Mouse (Mus musculus): ENCODE measurements around the gene Cmtm8. TPM values are rescaled to one million over a fixed set of nuclear protein-coding genes. Genes with fewer than 3 reads are reported as not detected.

Cmtm8 gene
- total and polyA plus RNA-seq, 3 experiments, result 1.9 to 7.9 TPM; not detected in 1

DNA sequence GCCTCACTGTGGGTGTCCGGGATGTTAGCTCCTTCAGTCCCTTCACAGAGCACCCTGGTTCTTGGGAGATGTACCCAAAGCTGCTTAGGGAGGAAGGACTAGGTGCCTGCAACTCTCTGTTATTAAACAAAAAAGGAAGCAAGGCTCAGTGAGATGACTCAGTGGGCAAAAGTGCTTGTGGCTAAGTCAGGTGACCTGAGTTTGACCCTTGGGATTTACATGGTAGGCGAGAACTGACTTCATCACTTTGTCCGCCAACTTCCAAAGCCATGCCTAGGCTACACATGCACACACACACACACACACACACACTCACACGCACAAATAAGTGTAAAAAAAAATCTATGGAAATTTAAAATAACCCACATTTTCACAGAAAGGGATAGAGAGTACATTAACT, 32.0 kb downstream of the Cmtm8 start:
- no peaks in the 10 kb centered on the region for H3K79me2 ChIP-seq (ENCODE audit: control insufficient read depth, insufficient read depth, low read length, poor library complexity)
- H3K9me3 ChIP-seq (replicated peaks; ENCODE audit: insufficient read depth, low read length), result no peaks in the 10 kb centered on the region
- H3K36me3 ChIP-seq (ENCODE audit: control insufficient read depth in 1 of 2, insufficient read depth in 2 of 2, low read length in 2 of 2), result peaks cover 0 to 1% of the 10 kb centered on the region in 2 experiments; a peak in 1 of 4 replicates
- DNase-seq (ENCODE audit: low read depth, low spot score), result no peak
- TF ChIP-seq MAFK (IDR thresholded peaks at IDR 0.05; ENCODE audit: borderline replicate concordance, low read depth, low read length) (no peak), TCF12 (IDR thresholded peaks at IDR 0.05; ENCODE audit: low read depth, low read length) (no peak), MEF2A (IDR thresholded peaks at IDR 0.05; ENCODE audit: extremely low read depth, insufficient replicate concordance, low read depth, low read length, poor library complexity, severe bottlenecking) (no peak), UBTF (IDR thresholded peaks at IDR 0.05; ENCODE audit: borderline replicate concordance, insufficient read depth, low read depth, low read length) (no peak), ZMIZ1 (IDR thresholded peaks at IDR 0.05; ENCODE audit: low read depth, low read length) (no peak), CHD1 (IDR thresholded peaks at IDR 0.05; ENCODE audit: low read depth, low read length) (no peak), MAZ (IDR thresholded peaks at IDR 0.05; ENCODE audit: low read depth, low read length) (no peak), KAT2A (conservative IDR thresholded peaks at IDR 0.05; ENCODE audit: low read depth, low read length) (no peak), JUND (IDR thresholded peaks at IDR 0.05; ENCODE audit: low read depth, low read length) (no peak), BHLHE40 (IDR thresholded peaks at IDR 0.05; ENCODE audit: borderline replicate concordance, low read depth, low read length) (no peak), RCOR1 (IDR thresholded peaks at IDR 0.05; ENCODE audit: low read depth, low read length) (no peak), ETS1 (IDR thresholded peaks at IDR 0.05; ENCODE audit: low read depth, low read length) (no peak)
- H3K4me3 ChIP-seq (ENCODE audit: control insufficient read depth in 1 of 2, insufficient read depth in 1 of 2, low read depth in 2 of 2, low read length in 2 of 2), result no peak overlapping the region
- no peaks in the 10 kb centered on the region for H3K27me3 ChIP-seq (ENCODE audit: control insufficient read depth in 1 of 2, insufficient read depth in 2 of 2, low read length in 2 of 2)
- peaks cover 0 to 2% of the 10 kb centered on the region in 2 experiments; a peak in 2 of 4 replicates for H3K4me1 ChIP-seq (ENCODE audit: control insufficient read depth in 1 of 2, insufficient read depth in 2 of 2, low read length in 2 of 2)
- no peak overlapping the region for H3K9ac ChIP-seq (ENCODE audit: control insufficient read depth, low read depth, low read length, poor library complexity, severe bottlenecking)
- H3K27ac ChIP-seq (ENCODE audit: control insufficient read depth, low read depth, low read length), result no peak overlapping the region

DNA sequence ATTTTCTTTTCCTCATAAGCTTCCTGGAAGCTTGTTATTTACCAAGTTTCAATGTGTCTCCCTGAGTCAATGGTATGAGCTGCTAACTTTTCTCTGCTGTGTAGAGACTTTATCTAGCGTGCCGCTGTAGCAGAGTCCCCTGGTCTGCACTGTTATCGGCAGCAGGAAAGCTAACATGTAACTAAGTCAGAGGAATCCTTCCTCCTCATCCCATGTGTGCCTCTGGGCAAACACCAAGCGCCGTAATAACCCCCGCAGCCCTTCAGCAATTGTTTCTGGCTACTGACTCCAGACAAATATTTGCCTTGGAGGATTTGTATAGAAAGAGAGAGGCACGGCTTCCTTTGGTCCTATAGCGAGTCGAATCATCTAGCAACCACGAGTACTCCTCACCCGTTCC, 33.1 kb downstream of the Cmtm8 start:
- H3K79me2 ChIP-seq (ENCODE audit: control insufficient read depth, insufficient read depth, low read length, poor library complexity), result no peaks in the 10 kb centered on the region
- no peaks in the 10 kb centered on the region for H3K9me3 ChIP-seq (replicated peaks; ENCODE audit: insufficient read depth, low read length)
- TF ChIP-seq RAD21 (IDR thresholded peaks at IDR 0.05; ENCODE audit: low read depth, low read length) (no peak), GATA1 (IDR thresholded peaks at IDR 0.05; ENCODE audit: low read depth, low read length) (no peak), HCFC1 (IDR thresholded peaks at IDR 0.05; ENCODE audit: low read depth, low read length) (no peak), CHD1 (IDR thresholded peaks at IDR 0.05; ENCODE audit: low read depth, low read length) (no peak), MYC (IDR thresholded peaks at IDR 0.05; ENCODE audit: low read depth, low read length) (no peak), POLR2A (IDR thresholded peaks at IDR 0.05; ENCODE audit: control insufficient read depth in 1 of 2, insufficient read depth in 1 of 2, low read depth in 1 of 2, low read length in 2 of 2, poor library complexity in 1 of 2) (no peak)
- peaks cover 0 to 2% of the 10 kb centered on the region in 2 experiments; a peak in 1 of 4 replicates for H3K36me3 ChIP-seq (ENCODE audit: control insufficient read depth in 1 of 2, insufficient read depth in 2 of 2, low read length in 2 of 2)
- DNase-seq (ENCODE audit: low read depth, low spot score), result no peak
- H3K9ac ChIP-seq (ENCODE audit: control insufficient read depth, low read depth, low read length, poor library complexity, severe bottlenecking), result no peak overlapping the region
- H3K4me1 ChIP-seq (ENCODE audit: control insufficient read depth in 1 of 2, insufficient read depth in 2 of 2, low read length in 2 of 2), result peaks cover 0 to 2% of the 10 kb centered on the region in 2 experiments; a peak in 2 of 4 replicates
- no peak overlapping the region for H3K27ac ChIP-seq (ENCODE audit: control insufficient read depth, low read depth, low read length)
- no peak overlapping the region for H3K4me3 ChIP-seq (ENCODE audit: control insufficient read depth in 1 of 2, insufficient read depth in 1 of 2, low read depth in 2 of 2, low read length in 2 of 2)
- no peaks in the 10 kb centered on the region for H3K27me3 ChIP-seq (ENCODE audit: control insufficient read depth in 1 of 2, insufficient read depth in 2 of 2, low read length in 2 of 2)
